Mouse (Mus musculus) testis, adult 2 months (tissue): ENCODE data around the gene Tmod1.

Experiments
- CTCF ChIP-seq: fragments of 200-500 bp; IDR thresholded peaks from 2 replicates; pipeline ENCODE4 v1.5.1; 2012; ENCODE audit warnings: low read depth, mild to moderate bottlenecking, inconsistent platforms, low read length, moderate library complexity; ENCODE audit not compliant: control insufficient read depth, insufficient read depth, insufficient replicate concordance
- POLR2A ChIP-seq: fragments of 200-500 bp; IDR thresholded peaks from 2 replicates; pipeline ENCODE4 v1.6.1; 2012; ENCODE audit warnings: low read depth, mild to moderate bottlenecking, inconsistent platforms, low read length, moderate library complexity; ENCODE audit not compliant: control insufficient read depth

DNA sequence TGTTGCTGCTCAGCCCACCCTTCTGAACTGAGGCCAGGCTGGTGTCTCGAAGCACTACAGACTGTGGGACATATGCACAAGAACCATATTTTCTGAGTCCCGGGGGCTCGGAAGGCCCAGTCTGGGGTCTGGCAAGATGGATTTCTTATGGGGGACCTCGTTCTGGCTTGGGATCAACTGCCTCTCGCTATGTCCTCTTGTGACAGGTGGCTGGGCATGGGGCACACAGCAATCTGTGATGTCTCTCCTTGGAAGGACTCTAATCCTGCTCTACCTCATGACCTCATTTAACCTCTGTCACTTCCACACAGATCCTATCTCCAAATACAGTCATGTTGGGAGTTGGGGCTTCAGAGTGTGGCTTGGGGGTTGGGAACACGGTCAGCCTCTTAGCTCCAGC, 33.9 kb downstream of the Tmod1 start:
- TF ChIP-seq POLR2A, result no peak
- no peak for TF ChIP-seq CTCF
